Mouse (Mus musculus) Patski (cell line): Measurements from ENCODE around the gene Frs3. TPM values are rescaled to one million over a fixed set of nuclear protein-coding genes. Genes with fewer than 3 reads are reported as not detected.

ENCODE experiments used
- ATAC-seq: fragments of 100-300 bp; one replicate; pipeline ENCODE4 v1.8.0; 2021
- CTCF ChIA-PET: fragments of 350-600 bp; sonication (Branson Sonifier 250); formaldehyde crosslinking; loops from one replicate; lab custom pipeline; 2022; ENCODE audit warnings: inconsistent platforms; lab: Charles Lee
- POLR2A ChIA-PET: fragments of 350-600 bp; sonication (Branson Sonifier 250); formaldehyde crosslinking; loops from one replicate; lab custom pipeline; 2022; ENCODE audit warnings: antibody characterized with exemption, inconsistent platforms; lab: Charles Lee
- DNase-seq: peaks from one replicate; pipeline ENCODE4 v3.0.0-alpha.2; 2011; ENCODE audit warnings: low read depth, low spot score
- H3K27me3 ChIP-seq: fragments of 371-371 bp; one replicate; pipeline ENCODE4 v1.5.1; 2021
- CTCF ChIP-seq: fragments of 100-300 bp; IDR thresholded peaks from one replicate; pipeline ENCODE4 v1.5.1; 2021
- in situ Hi-C: fragments of 300-500 bp; cut with MboI; formaldehyde crosslinking; loops from 3 replicates; pipeline ENCODE4 v1.11.1; 2018; ENCODE audit warnings: low pct_unique_long_range_greater_than_20kb, mixed read lengths
- polyA plus RNA-seq: library from polyadenylated mRNA; unstranded; gene quantifications from one replicate; pipeline ENCODE4 v1.2.3, GENCODE M21; 2021

Frs3 gene
- polyA plus RNA-seq, 1 experiment from 2014 or later = 8.2 TPM

DNA sequence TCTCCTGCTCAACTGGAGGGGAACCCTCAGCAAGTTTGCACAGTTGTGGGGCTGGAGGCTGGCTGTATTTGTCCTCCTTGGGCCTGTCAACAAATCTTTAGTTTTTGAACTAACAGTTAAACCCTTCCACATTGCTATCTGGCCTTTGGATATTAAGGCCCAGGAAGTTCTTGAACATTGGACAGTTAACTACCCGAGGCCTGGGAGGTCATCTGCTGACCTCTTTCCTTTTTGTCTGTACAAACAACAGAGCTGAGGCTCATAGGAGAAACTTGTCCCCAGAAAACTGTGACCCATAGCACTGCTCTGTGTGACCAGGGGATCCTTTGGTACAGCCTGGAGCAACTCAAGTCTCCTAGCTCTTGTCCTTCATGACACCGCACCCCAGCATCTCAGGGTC lies 10.2 kb downstream of the Frs3 start:
- no peak for DNase-seq
- in situ Hi-C loops = loop anchor here (5.0 kb wide), 1 partner anchor 33 kb away; no protein-coding TSS in a partner anchor
- ChIA-PET CTCF (no interaction called here), POLR2A (no interaction called here)
- TF ChIP-seq CTCF = no peak
- ATAC-seq = no peak
- no peaks in the 10 kb centered on the region for H3K27me3 ChIP-seq

DNA sequence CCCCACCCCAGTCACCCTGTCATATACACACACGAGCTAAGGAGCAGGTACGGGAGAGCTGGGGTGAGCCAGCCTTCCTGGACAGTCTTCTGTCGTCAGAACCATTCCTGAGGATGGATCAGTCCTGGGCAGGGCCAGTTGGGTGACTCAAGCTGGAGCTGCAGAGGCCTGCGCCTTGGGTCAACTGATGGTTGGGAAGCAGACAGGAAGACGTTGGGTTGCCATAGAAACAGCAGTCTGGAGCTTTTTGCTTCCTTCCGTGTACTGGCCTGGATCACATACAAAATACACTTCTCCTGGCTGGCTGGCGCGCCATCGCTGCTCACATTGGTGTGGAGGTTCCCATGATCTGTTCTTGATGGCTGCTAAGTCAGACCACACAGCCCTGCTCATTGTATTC lies 13.0 kb downstream of the Frs3 start:
- in situ Hi-C loops = no loop called here
- ChIA-PET POLR2A (no interaction called here), CTCF (interaction anchor here (1.0 kb wide), 1 partner anchor 58 kb away, joined by 3 read pairs; no protein-coding TSS in a partner anchor)
- no peak for TF ChIP-seq CTCF
- DNase-seq = no peak
- H3K27me3 ChIP-seq = no peaks in the 10 kb centered on the region
- no peak for ATAC-seq

DNA sequence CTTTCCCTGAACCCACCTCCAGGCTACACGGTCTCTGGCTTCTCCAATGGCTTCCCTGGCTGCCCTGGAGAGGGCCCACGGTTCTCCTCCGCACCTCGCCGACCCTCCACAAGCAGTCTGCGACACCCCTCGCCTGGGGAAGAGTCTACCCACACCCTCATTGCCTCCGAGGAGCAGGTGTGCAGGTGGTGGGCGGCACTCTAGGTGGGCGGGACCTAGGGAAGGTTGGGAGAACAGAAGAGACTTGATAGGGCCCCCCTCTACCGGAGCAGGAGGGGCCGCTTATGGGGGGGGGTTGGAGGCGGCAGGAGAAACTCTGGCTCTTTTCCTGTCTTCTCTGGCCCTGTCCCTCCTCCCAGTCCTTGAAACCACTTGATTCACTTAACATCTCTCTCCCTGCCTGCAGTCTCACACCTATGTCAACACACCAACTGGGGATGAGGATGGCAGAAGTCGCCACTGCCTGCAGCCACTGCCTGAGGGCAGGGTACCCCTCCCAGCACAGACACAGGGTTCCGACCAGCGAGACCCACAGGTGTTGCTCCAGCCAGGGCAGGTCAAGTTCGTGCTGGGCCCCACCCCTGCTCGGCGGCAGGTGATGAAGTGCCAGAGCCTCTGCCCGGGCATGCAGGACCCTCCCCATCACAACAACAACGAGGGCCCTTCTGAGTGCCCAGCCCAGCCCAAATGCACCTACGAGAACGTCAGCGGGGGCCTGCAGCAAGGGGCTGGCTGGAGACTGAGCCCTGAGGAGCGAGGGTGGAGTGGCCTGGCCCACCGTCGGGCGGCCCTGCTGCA lies 13.9 kb downstream of the Frs3 start:
- ATAC-seq = no peak
- H3K27me3 ChIP-seq = no peaks in the 10 kb centered on the region
- no peak for TF ChIP-seq CTCF
- in situ Hi-C loops = no loop called here
- CTCF ChIA-PET = no interaction called here
- POLR2A ChIA-PET = no interaction called here
- no peak for DNase-seq

DNA sequence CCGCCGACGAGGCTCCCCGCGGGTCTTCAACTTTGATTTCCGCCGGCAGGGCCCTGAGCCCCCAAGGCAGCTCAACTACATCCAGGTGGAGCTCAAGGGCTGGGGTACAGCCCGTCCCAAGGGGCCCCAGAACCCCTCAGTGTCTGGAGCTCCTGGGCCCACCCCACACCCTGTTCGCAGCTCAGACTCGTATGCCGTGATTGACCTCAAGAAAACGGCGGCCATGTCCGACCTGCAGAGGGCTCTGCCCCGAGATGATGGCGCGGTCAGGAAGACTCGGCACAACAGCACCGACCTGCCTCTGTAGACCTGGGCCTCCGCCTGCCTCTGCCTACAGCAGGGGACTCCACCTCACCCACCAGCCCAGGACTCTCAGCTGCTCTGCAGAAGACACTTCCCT lies 14.7 kb downstream of the Frs3 start:
- H3K27me3 ChIP-seq = no peaks in the 10 kb centered on the region
- ChIA-PET POLR2A (no interaction called here), CTCF (no interaction called here)
- DNase-seq (no peak), ATAC-seq (no peak)
- TF ChIP-seq CTCF = no peak
- in situ Hi-C loops = no loop called here

DNA sequence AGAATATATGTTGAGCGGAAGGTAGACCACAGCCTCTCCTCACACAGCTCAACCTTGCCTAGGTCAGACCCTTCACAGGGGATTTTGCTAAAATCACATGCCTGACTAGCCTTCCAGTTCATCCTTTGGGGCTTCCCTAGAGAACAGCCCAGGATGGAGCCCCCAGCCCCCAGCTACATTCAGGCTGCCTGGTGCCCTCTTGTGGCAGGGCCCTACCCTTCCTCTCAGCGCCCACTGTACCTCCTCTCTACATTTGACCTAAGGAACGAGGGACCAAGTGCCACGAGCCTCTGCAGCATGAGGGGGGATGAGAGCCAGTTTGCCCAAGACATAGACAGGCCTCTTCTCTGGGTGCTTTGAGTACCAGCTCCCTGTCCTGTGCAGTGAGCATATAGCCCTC lies 15.9 kb downstream of the Frs3 start:
- DNase-seq = no peak
- no peaks in the 10 kb centered on the region for H3K27me3 ChIP-seq
- TF ChIP-seq CTCF = no peak
- in situ Hi-C loops = no loop called here
- POLR2A ChIA-PET = no interaction called here
- ATAC-seq = no peak
- CTCF ChIA-PET = interaction anchor here (1.7 kb wide), 1 partner anchor 10 kb away, joined by 7 read pairs; the partner anchor contains the start of genes Gm21981 and Prickle4

DNA sequence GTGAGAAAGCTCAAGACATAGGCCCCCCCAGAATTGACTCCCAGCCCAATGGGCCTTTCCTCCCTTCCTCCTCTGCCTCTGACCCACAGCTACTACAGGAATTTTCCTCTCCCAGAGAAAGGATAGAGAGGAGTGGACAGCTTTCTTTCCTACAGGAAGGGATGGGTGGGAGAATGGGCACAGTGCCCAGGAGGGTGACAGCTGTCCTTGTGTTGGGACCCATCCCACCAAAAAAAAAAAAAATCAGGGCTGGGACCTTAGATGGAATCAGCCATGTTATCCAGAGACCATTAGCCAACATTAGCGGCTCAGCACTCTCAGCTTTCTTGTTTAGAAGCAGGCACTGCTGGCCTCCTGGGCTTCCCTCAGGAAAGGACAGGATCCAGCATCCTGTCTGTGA lies 17.4 kb downstream of the Frs3 start:
- CTCF ChIA-PET = interaction anchor here (1.7 kb wide), 1 partner anchor 12 kb away, joined by 7 read pairs; the partner anchor contains the start of genes Gm21981 and Prickle4
- no peaks in the 10 kb centered on the region for H3K27me3 ChIP-seq
- DNase-seq = no peak
- POLR2A ChIA-PET = interaction anchor here (0.8 kb wide), 1 partner anchor 18 kb away, joined by 3 read pairs; the partner anchor contains the start of genes Frs3 and Tomm6
- in situ Hi-C loops = no loop called here
- ATAC-seq = no peak
- TF ChIP-seq CTCF = no peak

DNA sequence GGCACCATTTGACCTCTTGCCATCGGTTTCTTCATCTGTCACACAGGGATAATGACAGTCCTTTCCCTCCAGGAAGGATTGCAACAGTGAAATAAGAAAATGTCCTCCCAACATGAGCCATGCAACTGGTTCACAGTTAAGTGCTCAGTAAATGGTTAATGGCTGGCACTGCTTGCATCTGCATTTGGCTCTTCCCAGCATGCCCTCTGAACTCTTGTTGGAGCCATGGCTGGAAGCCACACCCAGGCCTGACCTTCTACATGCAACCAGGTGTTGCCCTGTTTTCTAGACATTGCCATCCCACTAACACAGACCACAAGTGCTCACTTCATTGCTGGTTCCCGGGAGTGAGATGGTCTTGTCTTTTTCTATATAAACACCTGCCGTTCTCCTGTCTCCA lies 19.1 kb downstream of the Frs3 start:
- ChIA-PET POLR2A (no interaction called here), CTCF (no interaction called here)
- ATAC-seq (no peak), DNase-seq (no peak)
- no peaks in the 10 kb centered on the region for H3K27me3 ChIP-seq
- TF ChIP-seq CTCF = no peak
- in situ Hi-C loops = no loop called here

DNA sequence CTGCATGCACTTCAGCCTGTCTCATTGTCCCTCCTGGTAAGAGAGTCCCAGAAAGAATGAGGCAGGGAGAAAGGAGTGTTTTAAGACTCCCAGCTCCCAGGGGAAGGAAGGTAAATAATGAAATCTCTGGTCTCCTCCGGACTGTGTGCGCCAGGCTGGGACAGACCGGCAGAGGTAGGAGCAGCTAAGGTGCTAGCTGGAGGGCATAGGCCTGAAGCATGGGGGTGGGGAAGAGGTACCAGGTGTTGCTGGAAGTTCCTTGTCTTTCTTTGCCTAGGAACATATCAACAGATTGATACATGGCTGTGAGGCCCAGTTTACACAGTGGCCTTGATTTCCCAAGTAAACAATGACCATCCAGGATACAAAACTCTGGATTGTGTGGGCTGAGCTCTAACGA lies 20.1 kb downstream of the Frs3 start:
- no peak for ATAC-seq
- ChIA-PET POLR2A (no interaction called here), CTCF (interaction anchor here (1.1 kb wide), 1 partner anchor 84 kb away, joined by 3 read pairs; no protein-coding TSS in a partner anchor)
- in situ Hi-C loops = no loop called here
- no peak for TF ChIP-seq CTCF
- no peak for DNase-seq
- H3K27me3 ChIP-seq = no peaks in the 10 kb centered on the region

DNA sequence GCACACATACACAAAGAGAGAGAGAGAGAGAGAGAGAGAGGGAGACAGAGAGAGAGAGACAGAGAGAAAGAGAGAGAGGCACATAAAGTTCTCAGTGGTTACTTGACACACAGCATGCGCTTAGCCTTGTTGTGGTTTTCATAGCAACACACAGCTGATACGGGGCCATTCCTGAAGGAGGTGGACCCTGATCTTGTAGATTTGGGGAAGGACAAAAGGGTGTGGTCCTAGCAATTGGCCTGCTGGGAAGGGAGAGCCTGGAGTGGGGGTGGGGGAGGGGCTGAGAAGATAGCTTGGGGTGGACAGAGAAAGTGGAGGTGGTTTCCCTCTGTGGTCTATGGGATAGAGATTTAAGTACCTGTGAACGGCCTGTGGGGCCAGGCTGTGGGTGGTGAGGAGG lies 21.2 kb downstream of the Frs3 start:
- no peak for TF ChIP-seq CTCF
- in situ Hi-C loops = no loop called here
- ChIA-PET CTCF (interaction anchor here (1.1 kb wide), 1 partner anchor 82 kb away, joined by 3 read pairs; no protein-coding TSS in a partner anchor), POLR2A (no interaction called here)
- DNase-seq (no peak), ATAC-seq (no peak)
- H3K27me3 ChIP-seq = peaks cover 3% of the 10 kb centered on the region

DNA sequence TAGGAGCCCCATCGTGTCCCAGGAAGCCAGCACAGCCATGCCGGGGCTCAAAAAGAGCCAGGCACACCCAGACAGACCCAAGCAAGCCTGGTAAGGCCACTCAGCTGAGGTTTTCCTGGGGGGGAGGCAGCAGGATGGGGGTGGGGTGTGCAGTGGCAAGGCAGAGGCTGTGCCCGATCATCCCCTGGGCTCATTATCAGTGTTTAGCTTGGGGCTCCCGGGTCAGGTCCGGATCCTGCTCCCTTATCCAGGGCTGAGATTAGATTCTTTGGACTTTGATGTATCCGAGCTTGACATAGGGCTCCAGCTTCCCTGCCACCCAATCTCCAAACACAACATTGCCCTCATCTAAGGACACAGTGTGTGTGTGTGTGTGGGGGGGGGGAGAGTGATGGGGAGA lies 23.1 kb downstream of the Frs3 start:
- CTCF ChIA-PET = no interaction called here
- H3K27me3 ChIP-seq = peaks cover 6% of the 10 kb centered on the region
- in situ Hi-C loops = no loop called here
- DNase-seq (no peak), ATAC-seq (no peak)
- POLR2A ChIA-PET = interaction anchor here (0.6 kb wide), 1 partner anchor 702 kb away, joined by 3 read pairs; the partner anchor contains the start of gene Ubr2
- TF ChIP-seq CTCF = no peak

DNA sequence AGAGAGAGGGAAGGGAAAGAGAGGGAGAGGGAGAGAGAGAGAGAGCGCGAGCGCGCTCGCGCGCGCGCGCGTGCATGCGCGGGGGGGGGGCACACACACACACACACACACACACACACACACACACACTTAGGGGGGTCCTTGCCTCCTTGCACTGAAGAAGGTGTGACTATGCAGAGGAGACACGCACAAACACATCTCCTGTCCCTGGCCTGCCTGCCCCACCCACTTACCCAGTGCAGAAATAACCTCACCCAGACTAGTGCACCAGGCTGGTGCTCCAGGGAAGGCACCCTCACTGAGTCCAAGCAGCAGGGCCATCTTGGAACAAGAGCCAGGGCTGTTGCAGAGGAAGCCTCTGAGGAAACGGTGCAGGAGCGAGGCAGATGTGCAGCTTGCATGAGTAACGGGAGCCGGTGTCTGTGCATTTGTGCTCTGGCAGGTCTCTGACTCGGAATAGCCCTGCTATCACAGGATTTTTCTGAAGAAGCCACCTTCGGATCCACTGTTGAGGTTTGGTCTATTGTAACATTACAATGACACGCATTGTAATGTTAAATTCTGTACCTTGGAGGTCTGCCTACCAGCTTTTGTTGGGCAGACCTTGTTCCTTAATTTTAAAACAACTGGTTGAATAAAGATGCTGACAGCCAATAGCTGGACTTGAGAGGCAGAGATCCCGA lies 24.2 kb downstream of the Frs3 start:
- TF ChIP-seq CTCF = no peak
- ChIA-PET CTCF (no interaction called here), POLR2A (no interaction called here)
- peaks cover 6% of the 10 kb centered on the region for H3K27me3 ChIP-seq
- in situ Hi-C loops = no loop called here
- no peak for DNase-seq
- no peak for ATAC-seq
